Mouse (Mus musculus) bone marrow macrophage, adult 2 months (primary cell): ENCODE data around the gene Gpm6a.

Source experiments
- CTCF ChIP-seq: IDR thresholded peaks from 2 replicates; pipeline ENCODE4 v1.5.1; 2012; ENCODE audit warnings: low read depth, mild to moderate bottlenecking, low read length, moderate library complexity
- POLR2A ChIP-seq: IDR thresholded peaks from 2 replicates; pipeline ENCODE4 v1.6.1; 2012; ENCODE audit warnings: mild to moderate bottlenecking, low read depth, low read length, borderline replicate concordance

GRCm38 (mm10) chr8:54989093-54989492 is 34.5 kb downstream of the Gpm6a start:
- TF ChIP-seq POLR2A, result no peak
- no peak for TF ChIP-seq CTCF
